Mouse (Mus musculus) urinary bladder, postnatal 4 days (tissue): ENCODE measurements around the gene Ctnnd2.
A peak's percentile ranks its signal among the peaks of the same experiment; 100 is the strongest.
"Not testable (repeated sequence)": the region's sequence is repeated elsewhere in the genome, so short reads cannot be mapped to it uniquely, and the experiment has no call there.

ENCODE experiments used
- DNase-seq, 2 experiments: peaks; one replicate each; pipeline ENCODE4 v3.0.0; 2021 to 2022; ENCODE audit warnings: low spot score in 2 of 2

The Ctnnd2 gene

DNA sequence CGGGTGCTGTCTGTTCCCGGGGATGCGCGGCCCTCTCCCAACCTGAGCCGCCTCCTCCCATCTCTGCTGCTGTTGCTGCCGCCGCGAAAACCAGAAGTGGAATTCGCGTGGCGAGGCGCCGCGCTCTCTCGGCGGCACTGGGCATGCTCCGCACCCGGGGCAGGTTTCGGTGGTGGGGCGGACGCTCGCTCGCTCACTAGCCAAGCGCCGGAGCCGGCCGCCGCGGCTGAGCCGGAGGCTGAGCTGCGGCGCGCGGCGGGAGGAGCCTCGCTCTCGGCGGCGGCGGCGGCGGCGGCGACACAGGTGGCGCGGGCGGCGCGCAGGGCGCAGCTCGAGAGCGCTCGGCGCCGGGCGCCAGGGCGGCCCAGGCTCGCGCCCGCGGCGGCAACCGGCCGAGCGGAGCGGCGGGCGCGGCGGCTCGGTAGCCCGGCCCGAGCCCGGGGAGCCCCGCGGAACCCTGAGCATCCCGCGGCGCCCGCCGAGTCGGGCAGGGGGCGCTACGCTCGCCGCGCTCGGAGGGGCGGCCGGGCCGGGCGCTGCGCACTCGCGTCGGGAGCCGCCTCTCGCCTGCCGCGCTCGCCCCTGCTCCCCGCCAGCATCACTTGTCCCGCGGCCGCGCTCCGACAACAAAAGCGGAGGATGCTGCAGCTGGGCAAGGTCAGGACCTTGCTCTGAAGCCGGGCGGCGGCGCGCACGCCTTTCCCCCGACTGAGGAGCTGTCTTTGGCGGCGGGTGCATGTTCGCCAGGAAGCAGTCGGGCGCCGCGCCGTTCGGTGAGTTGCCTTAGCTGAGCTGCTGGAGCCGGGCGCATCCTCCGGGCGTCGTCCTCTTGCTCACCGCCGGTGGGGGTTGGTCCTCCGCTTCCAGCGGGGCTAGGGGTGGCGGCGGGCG is at the start of gene Ctnnd2:
TSS of gene Ctnnd2 (plus strand) at position 203 of the 891 bp plus-strand sequence.
- DNase-seq = peak; percentile 34 to 65

- no peak for DNase-seq
Observed at GRCm38 (mm10) chr15:30130705-30131104, 41.7 kb upstream of the Ctnnd2 start.

- not testable (repeated sequence) for DNase-seq
Observed at GRCm38 (mm10) chr15:30139626-30140025, 32.8 kb upstream of the Ctnnd2 start.

DNA sequence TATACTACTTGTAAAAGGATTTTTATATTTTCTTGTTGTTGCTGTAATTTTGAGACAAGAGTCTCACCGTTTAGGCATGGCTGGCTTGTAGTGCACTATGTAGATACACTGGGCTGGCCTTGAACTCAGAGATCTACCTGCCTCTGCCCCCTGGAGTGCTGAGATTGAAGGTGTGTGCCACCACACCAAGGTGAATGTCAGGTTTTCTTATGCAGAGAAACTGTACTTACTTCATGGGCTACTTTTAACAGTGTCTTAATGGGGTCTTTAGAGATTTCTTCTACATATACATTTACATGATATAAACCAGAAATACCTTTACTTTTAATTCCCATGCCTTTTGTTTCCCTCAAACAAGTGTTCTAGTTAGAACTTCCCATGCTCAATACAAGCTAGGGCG is 27.0 kb upstream of the Ctnnd2 start:
- no peak for DNase-seq

DNA sequence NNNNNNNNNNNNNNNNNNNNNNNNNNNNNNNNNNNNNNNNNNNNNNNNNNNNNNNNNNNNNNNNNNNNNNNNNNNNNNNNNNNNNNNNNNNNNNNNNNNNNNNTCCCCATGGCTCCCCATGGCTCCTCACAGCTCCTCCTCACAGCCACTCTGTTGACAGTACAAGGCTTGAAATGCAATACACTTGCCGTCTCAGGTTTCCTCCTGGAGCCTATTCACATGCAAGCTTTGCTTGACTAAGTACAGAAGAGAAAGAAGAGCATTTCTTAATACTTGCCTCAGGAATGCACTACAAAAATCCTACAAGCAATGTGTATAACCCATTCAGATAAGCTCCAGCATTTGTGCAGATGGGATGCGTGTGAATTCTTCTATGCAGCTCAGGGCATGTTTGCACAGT is 20.2 kb upstream of the Ctnnd2 start:
- DNase-seq = no peak

DNA sequence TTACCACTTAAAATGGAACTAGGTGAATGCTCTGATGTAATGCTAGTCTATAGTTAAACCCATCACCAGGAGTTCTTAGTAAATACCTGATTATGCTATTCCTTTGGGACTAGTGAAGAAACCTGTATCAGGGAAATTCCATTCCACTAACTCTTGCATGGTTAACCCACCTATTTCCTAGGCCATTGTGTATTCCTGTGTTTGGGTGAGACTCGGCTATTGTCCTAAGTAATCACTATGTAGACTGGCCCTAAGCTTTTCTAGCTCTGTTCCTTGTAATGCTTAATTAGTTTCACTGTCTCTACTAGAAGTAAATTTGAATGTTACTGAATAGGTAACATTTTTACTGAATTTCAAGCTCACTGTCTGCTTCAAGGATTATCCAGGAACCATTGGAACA is 14.4 kb upstream of the Ctnnd2 start:
- no peak for DNase-seq

GRCm38 (mm10) chr15:30170031-30170430 is 2.4 kb upstream of the Ctnnd2 start:
- no peak for DNase-seq

DNA sequence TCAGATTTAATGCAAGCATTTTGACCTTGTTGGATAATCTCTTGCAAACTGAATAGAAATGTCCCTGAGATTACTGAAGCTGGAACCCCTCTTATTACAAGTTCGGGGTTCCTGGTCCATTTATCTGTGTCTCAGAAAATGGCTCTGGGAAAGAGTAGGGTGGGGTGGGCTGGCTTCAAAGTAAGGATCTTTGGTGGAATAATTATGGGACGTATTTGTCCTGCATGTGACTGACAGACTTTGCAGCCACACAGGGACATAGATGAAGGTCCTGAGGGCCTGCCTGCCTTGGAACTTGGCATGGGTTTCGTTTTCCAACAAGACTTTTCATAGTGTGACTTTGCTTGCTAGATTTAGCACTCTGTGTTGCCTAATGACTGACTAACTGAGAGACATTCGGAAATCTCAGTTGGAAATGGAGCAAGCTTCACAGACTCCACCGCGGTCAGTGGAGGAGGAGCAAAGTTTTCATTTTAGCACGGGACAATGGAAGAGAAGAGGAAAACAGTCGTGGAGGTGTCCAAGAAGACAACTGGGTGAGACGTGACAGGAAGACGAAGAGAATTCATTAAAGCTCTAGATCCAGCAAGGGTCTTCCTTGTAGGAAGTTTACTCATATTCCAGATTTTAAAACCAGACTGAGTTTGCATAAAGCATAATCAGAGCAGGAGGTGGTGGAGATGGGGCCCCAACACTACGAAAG is 749 bp upstream of the Ctnnd2 start:
- no peak for DNase-seq

- no peak for DNase-seq
Observed at GRCm38 (mm10) chr15:30173370-30173941, 1.1 kb downstream of the Ctnnd2 start.

DNA sequence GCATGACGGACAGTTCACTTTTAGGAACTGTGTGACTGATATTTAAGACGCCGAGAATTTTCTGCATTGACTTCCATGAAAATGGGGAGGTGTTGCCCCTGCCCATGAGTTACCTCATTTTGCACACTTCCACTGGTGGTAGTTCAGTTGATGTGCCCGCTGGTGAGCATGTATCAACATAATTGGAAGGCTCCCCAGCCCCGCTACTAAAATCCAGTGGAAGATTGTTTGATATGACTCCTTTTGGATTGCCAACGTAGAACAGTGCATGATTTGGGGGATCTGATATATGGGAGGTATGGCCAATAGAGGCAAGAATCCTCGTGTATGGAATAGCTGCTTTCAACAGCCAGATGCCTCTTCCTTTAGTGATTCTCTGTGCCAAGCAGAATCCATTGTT is 1.9 kb downstream of the Ctnnd2 start:
- no peak for DNase-seq

DNA sequence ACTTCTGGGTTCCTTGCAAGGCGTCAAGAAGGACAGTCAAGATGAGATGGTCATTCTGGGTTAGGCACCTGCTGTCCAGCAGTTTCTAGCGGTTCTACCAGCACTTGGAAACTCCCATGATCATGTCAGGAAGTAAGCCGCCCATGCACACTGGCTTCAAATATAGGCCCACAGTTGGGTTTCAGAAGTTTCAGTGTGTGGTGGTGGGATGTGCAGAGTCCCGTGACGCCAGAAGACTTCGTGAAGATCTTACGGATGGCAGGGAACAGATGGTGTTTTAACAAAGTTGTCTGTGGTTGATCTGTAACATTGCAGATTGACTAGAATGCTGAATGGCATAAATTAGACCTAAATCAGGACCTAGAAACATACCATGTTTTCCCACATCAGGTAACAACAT is 11.6 kb downstream of the Ctnnd2 start:
- DNase-seq = no peak

DNA sequence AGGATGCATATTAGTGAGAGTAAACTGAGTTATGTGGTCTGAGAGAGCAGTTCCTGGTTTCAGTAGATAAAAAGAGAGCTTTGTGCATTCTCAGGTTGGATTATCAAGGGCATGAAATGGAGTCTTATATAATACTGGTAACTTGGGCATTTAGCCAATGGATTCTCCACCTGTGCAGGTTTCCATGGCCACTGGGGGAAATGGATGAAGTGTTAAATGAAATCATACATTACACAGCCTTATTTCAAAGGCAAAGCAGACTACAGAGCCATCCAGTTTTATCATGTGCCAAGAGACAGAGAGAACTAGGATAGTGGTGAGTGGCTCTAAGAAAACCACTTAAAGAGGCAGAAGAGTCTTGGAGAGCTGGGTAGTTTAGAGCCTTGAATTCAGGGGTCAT is 18.5 kb downstream of the Ctnnd2 start:
- DNase-seq = no peak

- no peak for DNase-seq
Observed at GRCm38 (mm10) chr15:30191931-30192668, 19.7 kb downstream of the Ctnnd2 start.

- DNase-seq = no peak
Observed at GRCm38 (mm10) chr15:30198429-30198828, 26.0 kb downstream of the Ctnnd2 start.

DNA sequence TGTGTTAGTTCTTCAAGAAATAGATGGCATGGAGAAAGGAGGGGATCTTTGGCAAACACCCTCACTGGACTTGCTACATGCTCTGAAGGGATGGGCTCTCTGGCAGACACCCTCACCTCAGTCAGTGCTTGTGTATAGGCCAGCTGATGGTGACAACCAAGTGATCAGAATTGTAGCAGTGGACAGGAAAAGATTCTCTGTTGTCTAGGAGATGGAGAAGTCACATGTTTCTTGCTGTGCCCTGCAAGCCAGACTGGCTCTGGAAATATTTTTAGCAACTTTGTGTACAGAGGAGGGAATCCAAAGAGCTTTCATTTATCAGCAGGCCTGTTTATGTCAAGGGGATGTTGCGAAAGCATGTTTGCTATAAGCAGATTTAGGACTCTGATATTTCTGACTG is 27.4 kb downstream of the Ctnnd2 start:
- no peak for DNase-seq

- no peak for DNase-seq
Observed at GRCm38 (mm10) chr15:30201211-30201610, 28.8 kb downstream of the Ctnnd2 start.

DNA sequence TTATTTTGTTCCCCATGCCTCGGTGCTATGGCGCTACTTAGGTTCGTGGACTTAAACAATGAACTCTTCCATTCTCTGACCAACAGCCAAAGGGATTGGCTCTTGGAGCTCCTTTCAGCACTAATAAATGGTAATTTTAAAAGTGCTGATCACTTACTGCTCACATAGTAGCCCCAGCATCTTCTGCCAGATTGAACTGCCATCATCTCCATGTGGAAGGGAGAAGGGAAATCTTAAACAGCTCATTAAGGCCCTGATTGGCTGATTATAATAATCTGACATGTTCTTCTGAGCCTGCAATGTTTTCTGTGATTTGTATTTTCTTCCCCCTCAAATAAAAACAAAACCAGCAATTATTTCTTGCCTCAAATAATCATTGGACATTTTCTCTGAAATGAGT is 29.2 kb downstream of the Ctnnd2 start:
- DNase-seq = no peak

DNA sequence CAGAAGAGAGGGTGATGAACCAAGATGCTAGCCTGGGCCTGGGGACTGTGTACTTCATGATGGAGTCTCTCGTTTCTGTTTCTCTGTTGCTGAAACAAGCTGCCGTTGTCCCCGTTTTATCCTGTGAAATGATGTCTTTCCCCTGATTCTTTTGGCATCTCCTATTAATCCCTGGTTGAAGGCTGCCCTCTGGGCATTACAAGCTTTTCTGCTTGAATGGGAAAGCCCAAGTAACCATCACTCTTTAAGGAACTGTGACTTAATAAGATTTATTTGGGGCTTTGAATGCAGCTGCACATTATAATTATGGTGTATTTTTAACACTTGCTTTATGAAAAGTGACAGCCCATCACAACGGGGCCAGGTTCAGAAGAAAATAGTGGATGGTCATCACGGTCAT is 40.4 kb downstream of the Ctnnd2 start:
- no peak for DNase-seq

DNA sequence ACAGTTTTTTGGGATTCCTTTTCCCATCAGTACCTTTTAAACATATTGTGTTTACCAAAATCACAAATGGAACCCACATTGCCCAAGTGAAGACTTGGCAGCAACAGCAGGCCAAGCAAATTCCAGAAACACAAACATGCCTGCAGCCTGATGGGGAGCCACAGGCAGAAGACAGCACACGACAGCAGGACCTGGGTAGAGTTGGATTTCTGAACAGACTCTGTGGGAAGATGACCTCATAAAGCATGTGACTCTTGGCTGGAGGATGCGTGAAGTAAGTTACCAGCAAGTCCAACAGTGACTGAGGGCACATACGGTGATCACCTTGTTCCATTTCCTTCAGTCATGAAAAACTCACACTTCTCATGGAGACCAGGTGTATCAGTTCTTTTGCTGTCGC is 43.5 kb downstream of the Ctnnd2 start:
- DNase-seq = no peak

DNA sequence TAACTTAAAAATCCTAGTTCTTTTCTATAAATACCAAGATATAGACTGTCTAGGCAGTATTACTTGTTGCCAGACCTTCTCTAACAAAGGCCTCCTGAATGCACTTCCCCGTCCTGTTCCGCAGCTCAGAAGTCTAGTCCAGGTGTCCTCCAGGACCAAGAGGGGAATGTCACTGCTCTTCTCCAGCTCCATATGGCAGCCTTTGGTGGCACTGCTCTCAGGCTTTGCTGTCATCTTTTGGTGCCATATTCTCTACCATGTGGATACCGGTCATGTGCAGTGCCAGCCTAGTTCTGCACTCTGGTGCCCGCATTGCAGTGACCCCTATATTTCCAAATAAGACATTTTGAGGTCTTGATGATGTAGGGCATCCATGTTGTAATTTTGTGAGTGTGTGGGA is 56.7 kb downstream of the Ctnnd2 start:
- DNase-seq = no peak

DNA sequence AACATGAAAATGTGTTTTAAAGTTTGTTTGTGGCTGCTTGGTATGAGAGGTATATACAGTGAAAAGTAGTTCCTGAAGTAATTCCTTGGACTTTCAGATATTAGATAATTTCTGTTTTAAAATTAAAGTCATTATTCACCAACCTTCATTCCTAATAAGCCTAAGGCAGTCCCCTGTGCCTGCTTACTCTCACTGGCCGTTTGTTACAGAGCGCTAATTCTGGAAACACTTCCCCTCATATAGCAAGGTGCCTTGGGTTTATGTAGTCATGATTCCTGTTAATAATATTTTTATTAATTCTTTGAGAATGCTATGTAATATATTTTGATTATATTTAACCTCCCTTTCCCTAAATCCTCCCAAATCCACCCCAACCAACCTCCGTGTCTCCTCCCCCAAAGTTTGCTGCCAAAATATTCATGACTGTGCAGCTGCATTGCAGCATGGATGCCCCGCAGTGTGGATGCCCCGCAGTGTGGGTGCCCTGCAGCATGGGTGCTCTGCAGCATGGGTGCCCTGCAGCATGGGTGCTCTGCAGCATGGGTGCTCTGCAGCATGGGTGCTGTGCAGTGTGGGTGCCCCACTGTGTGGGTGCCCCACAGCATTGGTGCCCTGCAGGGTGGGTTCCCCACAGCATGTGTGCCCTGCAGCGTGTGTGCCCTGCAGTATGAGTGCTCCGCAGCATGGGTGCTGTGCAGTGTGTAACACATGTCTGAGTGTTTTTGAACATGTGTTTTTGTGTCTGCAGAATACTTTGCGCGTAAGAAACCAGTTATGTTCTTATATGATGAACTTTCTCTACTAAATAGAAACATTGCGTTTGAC is 63.0 kb downstream of the Ctnnd2 start:
- no peak for DNase-seq
